Mouse (Mus musculus) heart, embryonic 11.5 days (tissue): ENCODE results near the gene Sel1l3. TPM values are rescaled to one million over a fixed set of nuclear protein-coding genes. Genes with fewer than 3 reads are reported as not detected.
A peak's percentile ranks its signal among the peaks of the same experiment; 100 is the strongest.

Experiments used
- ATAC-seq: fragments of 200-750 bp; cut with Nextera tagmentation; replicated peaks from 2 replicates; pipeline ENCODE4 v1.8.0; 2017; ENCODE audit warnings: moderate library complexity; ENCODE audit not compliant: insufficient number of reproducible peaks, low FRiP score, low TSS enrichment
- H3K27ac ChIP-seq: fragments of 300-500 bp; sonication (generic); 2 replicates; pipeline ENCODE4 v1.5.1; 2014; ENCODE audit warnings: mild to moderate bottlenecking, low read depth, low read length
- H3K27me3 ChIP-seq: fragments of 300-500 bp; sonication (generic); 2 replicates; pipeline ENCODE4 v1.6.1; 2014; ENCODE audit warnings: mild to moderate bottlenecking, low read length, mixed read lengths; ENCODE audit not compliant: control insufficient read depth, insufficient read depth
- H3K36me3 ChIP-seq: fragments of 300-500 bp; sonication (generic); 2 replicates; pipeline ENCODE4 v1.6.1; 2014; ENCODE audit warnings: mild to moderate bottlenecking, low read length, moderate library complexity, mixed read lengths; ENCODE audit not compliant: control insufficient read depth, insufficient read depth
- H3K4me1 ChIP-seq: fragments of 300-500 bp; sonication (generic); 2 replicates; pipeline ENCODE4 v1.6.1; 2014; ENCODE audit warnings: low read length; ENCODE audit not compliant: control insufficient read depth, insufficient read depth
- H3K4me2 ChIP-seq: fragments of 300-500 bp; sonication (generic); 2 replicates; pipeline ENCODE4 v1.6.1; 2014; ENCODE audit warnings: mild to moderate bottlenecking, moderate library complexity
- H3K4me3 ChIP-seq: fragments of 300-500 bp; sonication (generic); 2 replicates; pipeline ENCODE4 v1.5.1; 2014; ENCODE audit warnings: low read depth, low read length
- H3K9ac ChIP-seq: fragments of 300-500 bp; sonication (generic); 2 replicates; pipeline ENCODE4 v1.6.1; 2014; ENCODE audit warnings: mild to moderate bottlenecking, low read depth, low read length, moderate library complexity
- H3K9me3 ChIP-seq: fragments of 300-500 bp; sonication (generic); replicated peaks from 2 replicates; pipeline ENCODE4 v1.6.1; 2016; ENCODE audit warnings: low read length; ENCODE audit not compliant: control insufficient read depth
- WGBS: fragments of 180-500 bp; shearing (Covaris S2); extraction: QIAGEN DNeasy Blood & Tissue Kit; methylation state at CpG from one replicate; pipeline ENCODE4 v1.1.7; 2014; ENCODE audit not compliant: insufficient replicate concordance; 5-methylcytosine and 5-hydroxymethylcytosine counted together
- polyA plus RNA-seq: library from polyadenylated mRNA; unstranded; fragments of >200 nt; fragmentation: Nextera tagmentation; extraction: Ambion mirVana; gene quantifications from 2 replicates; pipeline ENCODE4 v1.2.1, GENCODE M21; 2014

Sel1l3 gene
- polyA plus RNA-seq, 1 experiment from 2014 or later: 1.5 TPM

- Histone ChIP-seq H3K4me1 (peaks cover 17% of the 10 kb centered on the region), H3K4me2 (no peak overlapping the region), H3K9ac (no peak overlapping the region), H3K27ac (no peak overlapping the region), H3K27me3 (no peaks in the 10 kb centered on the region), H3K4me3 (no peak overlapping the region), H3K36me3 (no peaks in the 10 kb centered on the region), H3K9me3 (no peaks in the 10 kb centered on the region)
- no peak for ATAC-seq
- 67% methylated on average over 10 of the region's 10 CpGs for WGBS
Measured at GRCm38 (mm10) chr5:53243933-53244332, 30.2 kb upstream of the Sel1l3 start.

GRCm38 (mm10) chr5:53242865-53243499 lies 29.3 kb upstream of the Sel1l3 start:
- peaks cover 17% of the 10 kb centered on the region for H3K4me1 ChIP-seq
- H3K9ac ChIP-seq: no peak overlapping the region
- WGBS: 80% methylated on average over 7 of the region's 7 CpGs
- no peaks in the 10 kb centered on the region for H3K27me3 ChIP-seq
- H3K27ac ChIP-seq: no peak overlapping the region
- no peaks in the 10 kb centered on the region for H3K36me3 ChIP-seq
- H3K9me3 ChIP-seq: no peaks in the 10 kb centered on the region
- no peak overlapping the region for H3K4me3 ChIP-seq
- no peak for ATAC-seq
- H3K4me2 ChIP-seq: no peak overlapping the region

GRCm38 (mm10) chr5:53241963-53242362 lies 28.2 kb upstream of the Sel1l3 start:
- no peak for ATAC-seq
- Histone ChIP-seq H3K4me3 (no peak overlapping the region), H3K27ac (no peak overlapping the region), H3K27me3 (no peaks in the 10 kb centered on the region), H3K9me3 (no peaks in the 10 kb centered on the region), H3K4me2 (no peak overlapping the region), H3K4me1 (peaks cover 17% of the 10 kb centered on the region), H3K36me3 (no peaks in the 10 kb centered on the region), H3K9ac (no peak overlapping the region)
- WGBS: 63% methylated on average over 5 of the region's 5 CpGs

GRCm38 (mm10) chr5:53241109-53241508 lies 27.4 kb upstream of the Sel1l3 start:
- no peaks in the 10 kb centered on the region for H3K27me3 ChIP-seq
- no peak overlapping the region for H3K9ac ChIP-seq
- H3K36me3 ChIP-seq: no peaks in the 10 kb centered on the region
- ATAC-seq: no peak
- H3K27ac ChIP-seq: no peak overlapping the region
- H3K9me3 ChIP-seq: no peaks in the 10 kb centered on the region
- H3K4me2 ChIP-seq: no peak overlapping the region
- H3K4me1 ChIP-seq: peaks cover 19% of the 10 kb centered on the region
- no peak overlapping the region for H3K4me3 ChIP-seq
- 57% methylated on average over 2 of the region's 2 CpGs for WGBS

GRCm38 (mm10) chr5:53239831-53240440 lies 26.2 kb upstream of the Sel1l3 start:
- Histone ChIP-seq H3K4me3 (no peak overlapping the region), H3K4me2 (no peak overlapping the region), H3K9ac (no peak overlapping the region), H3K4me1 (peaks cover 21% of the 10 kb centered on the region), H3K9me3 (no peaks in the 10 kb centered on the region), H3K36me3 (no peaks in the 10 kb centered on the region), H3K27me3 (no peaks in the 10 kb centered on the region), H3K27ac (no peak overlapping the region)
- 36% methylated on average over 11 of the region's 11 CpGs for WGBS
- no peak for ATAC-seq

GRCm38 (mm10) chr5:53239189-53239588 lies 25.5 kb upstream of the Sel1l3 start:
- 89% methylated on average over 7 of the region's 7 CpGs for WGBS
- no peak overlapping the region for H3K27ac ChIP-seq
- H3K9me3 ChIP-seq: no peaks in the 10 kb centered on the region
- no peaks in the 10 kb centered on the region for H3K36me3 ChIP-seq
- no peak for ATAC-seq
- no peak overlapping the region for H3K4me2 ChIP-seq
- H3K9ac ChIP-seq: no peak overlapping the region
- no peak overlapping the region for H3K4me3 ChIP-seq
- peaks cover 21% of the 10 kb centered on the region for H3K4me1 ChIP-seq
- no peaks in the 10 kb centered on the region for H3K27me3 ChIP-seq

- H3K36me3 ChIP-seq: no peaks in the 10 kb centered on the region
- no peak overlapping the region for H3K4me3 ChIP-seq
- no peak overlapping the region for H3K27ac ChIP-seq
- H3K27me3 ChIP-seq: no peaks in the 10 kb centered on the region
- no peak overlapping the region for H3K4me2 ChIP-seq
- H3K9me3 ChIP-seq: no peaks in the 10 kb centered on the region
- H3K9ac ChIP-seq: no peak overlapping the region
- peaks cover 21% of the 10 kb centered on the region for H3K4me1 ChIP-seq
- WGBS: 81% methylated on average over 7 of the region's 7 CpGs
- no peak for ATAC-seq
Measured at GRCm38 (mm10) chr5:53238761-53239160, 25.0 kb upstream of the Sel1l3 start.

- Histone ChIP-seq H3K4me3 (no peak overlapping the region), H3K27ac (no peak overlapping the region), H3K9ac (no peak overlapping the region), H3K4me1 (peaks cover 21% of the 10 kb centered on the region), H3K4me2 (no peak overlapping the region), H3K9me3 (no peaks in the 10 kb centered on the region), H3K36me3 (no peaks in the 10 kb centered on the region), H3K27me3 (no peaks in the 10 kb centered on the region)
- WGBS: 85% methylated on average over 7 of the region's 8 CpGs
- no peak for ATAC-seq
Measured at GRCm38 (mm10) chr5:53236749-53237148, 23.0 kb upstream of the Sel1l3 start.

- Histone ChIP-seq H3K36me3 (no peaks in the 10 kb centered on the region), H3K4me3 (no peak overlapping the region), H3K27me3 (no peaks in the 10 kb centered on the region), H3K9me3 (no peaks in the 10 kb centered on the region), H3K27ac (peak overlapping the region; percentile 17; the same call in 1 of the 2 replicates), H3K9ac (no peak overlapping the region), H3K4me1 (peaks cover 19% of the 10 kb centered on the region), H3K4me2 (0 out of 2 replicates have a peak overlapping the region, but pooled peaks have one; percentile 19)
- WGBS: 12% methylated on average over 5 of the region's 5 CpGs
- 0 out of 2 replicates have a peak, but pooled peaks have one; percentile 65 for ATAC-seq
Measured at GRCm38 (mm10) chr5:53236136-53236535, 22.4 kb upstream of the Sel1l3 start.
